1 mouse cellular context compared by ENCODE assay signal in the genomic region with DNA sequence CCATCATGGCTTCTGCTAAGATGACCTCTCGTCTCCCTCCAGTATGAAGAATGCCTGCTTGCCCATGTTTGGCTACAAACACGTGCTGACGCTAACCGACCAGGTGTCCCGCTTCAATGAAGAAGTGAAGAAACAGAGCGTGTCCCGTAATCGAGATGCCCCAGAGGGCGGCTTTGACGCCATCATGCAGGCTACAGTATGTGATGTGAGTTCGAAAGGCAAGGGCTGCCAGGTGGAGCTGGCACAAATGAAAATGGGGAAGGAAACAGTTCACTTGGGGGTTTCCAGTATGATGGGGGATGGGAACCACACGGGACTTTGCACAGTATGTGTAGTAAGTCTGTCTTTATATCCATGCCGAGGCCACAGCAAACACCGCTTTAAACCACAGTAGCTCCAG.
A peak's percentile ranks its signal among the peaks of the same experiment; 100 is the strongest.
TF ChIP-seq lines count a peak whose summit lies in the region.

No protein-coding gene starts in this region.

TF ChIP-seq in CH12.LX, 34 proteins besides CTCF, POLR2A, EP300 and RAD21 (continued from another document):
- TF ChIP-seq TCF12 (IDR thresholded peaks at IDR 0.05; ENCODE audit: low read depth, low read length) (peak; percentile 84), ETS1 (conservative IDR thresholded peaks at IDR 0.05; ENCODE audit: low read depth, low read length) (peak; percentile 86)
